Mouse (Mus musculus) stomach, postnatal 0 days (tissue): Measurements from ENCODE around the gene Cdk18. TPM values are rescaled to one million over a fixed set of nuclear protein-coding genes. Genes with fewer than 3 reads are reported as not detected.

Experiments used
- ATAC-seq: fragments of 200-750 bp; cut with Nextera tagmentation; 2 replicates; pipeline ENCODE4 v1.8.0; 2017; ENCODE audit not compliant: low FRiP score, low TSS enrichment
- DNase-seq: peaks from one replicate; pipeline ENCODE4 v3.0.0-alpha.2; 2016; ENCODE audit warnings: low spot score
- H3K27ac ChIP-seq: fragments of 300-500 bp; sonication (generic); replicated peaks from 2 replicates; pipeline ENCODE4 v1.5.1; 2014; ENCODE audit warnings: mild to moderate bottlenecking, control low read depth
- H3K27me3 ChIP-seq: fragments of 300-500 bp; sonication (generic); 2 replicates; pipeline ENCODE4 v1.6.1; 2014; ENCODE audit warnings: low read length; ENCODE audit not compliant: control insufficient read depth, insufficient read depth
- H3K36me3 ChIP-seq: fragments of 300-500 bp; sonication (generic); 2 replicates; pipeline ENCODE4 v1.6.1; 2014; ENCODE audit warnings: low read length, mixed read lengths; ENCODE audit not compliant: control insufficient read depth, insufficient read depth
- H3K4me1 ChIP-seq: fragments of 300-500 bp; sonication (generic); replicated peaks from 2 replicates; pipeline ENCODE4 v1.6.1; 2014; ENCODE audit warnings: antibody characterized with exemption; ENCODE audit not compliant: control insufficient read depth, insufficient read depth
- H3K4me2 ChIP-seq: fragments of 300-500 bp; sonication (generic); replicated peaks from 2 replicates; pipeline ENCODE4 v1.6.1; 2014; ENCODE audit warnings: low read depth, mild to moderate bottlenecking, control low read depth, moderate library complexity
- H3K4me3 ChIP-seq: fragments of 300-500 bp; sonication (generic); 2 replicates; pipeline ENCODE4 v1.5.1; 2014; ENCODE audit warnings: low read depth, low read length, control low read depth
- H3K9ac ChIP-seq: fragments of 300-500 bp; sonication (generic); 2 replicates; pipeline ENCODE4 v1.6.1; 2014; ENCODE audit warnings: mild to moderate bottlenecking, low read length, control low read depth, mixed read lengths
- H3K9me3 ChIP-seq: fragments of 300-500 bp; sonication (generic); 2 replicates; pipeline ENCODE4 v1.6.1; 2016; ENCODE audit warnings: low read length; ENCODE audit not compliant: control insufficient read depth
- CTCF ChIP-seq: IDR thresholded peaks from 2 replicates; pipeline ENCODE4 v1.5.1; 2016; ENCODE audit warnings: antibody characterized with exemption, low read depth, mild to moderate bottlenecking, moderate library complexity
- EP300 ChIP-seq: optimal IDR thresholded peaks from 2 replicates; pipeline ENCODE3; 2016; ENCODE audit warnings: antibody characterized with exemption
- WGBS: fragments of 180-500 bp; shearing (Covaris S2); extraction: QIAGEN DNeasy Blood & Tissue Kit; methylation state at CpG from one replicate; pipeline ENCODE4 v1.1.7; 2014; 5-methylcytosine and 5-hydroxymethylcytosine counted together
- polyA plus RNA-seq: library from polyadenylated mRNA; unstranded; fragments of >200 nt; fragmentation: Nextera tagmentation; extraction: Ambion mirVana; gene quantifications from 2 replicates; pipeline ENCODE4 v1.2.1, GENCODE M21; 2015

The Cdk18 gene
- polyA plus RNA-seq, 1 experiment from 2014 or later: 9.7 TPM

GRCm38 (mm10) chr1:132085181-132086049 lies 54.1 kb downstream of the Cdk18 start:
- Histone ChIP-seq H3K9ac (no peak overlapping the region), H3K4me1 (no peaks in the 10 kb centered on the region), H3K4me3 (no peak overlapping the region), H3K27me3 (no peaks in the 10 kb centered on the region), H3K4me2 (no peak overlapping the region), H3K27ac (no peak overlapping the region), H3K9me3 (no peaks in the 10 kb centered on the region), H3K36me3 (no peaks in the 10 kb centered on the region)
- ATAC-seq (no peak; the same call in 1 of the 2 replicates), DNase-seq (no peak)
- TF ChIP-seq EP300 (no peak), CTCF (no peak)
- 39% methylated on average over 7 of the region's 7 CpGs for WGBS

GRCm38 (mm10) chr1:132078413-132078812 lies 61.1 kb downstream of the Cdk18 start:
- Histone ChIP-seq H3K36me3 (no peaks in the 10 kb centered on the region), H3K4me1 (no peaks in the 10 kb centered on the region), H3K27ac (no peak overlapping the region), H3K4me3 (no peak overlapping the region), H3K9ac (no peak overlapping the region), H3K4me2 (no peak overlapping the region), H3K27me3 (no peaks in the 10 kb centered on the region), H3K9me3 (no peaks in the 10 kb centered on the region)
- DNase-seq: no peak
- TF ChIP-seq CTCF (no peak), EP300 (no peak)
- no peak for ATAC-seq
- 91% methylated on average over 2 of the region's 2 CpGs for WGBS

GRCm38 (mm10) chr1:132075576-132075975 lies 63.9 kb downstream of the Cdk18 start:
- H3K27ac ChIP-seq: no peak overlapping the region
- DNase-seq (peak; percentile 86), ATAC-seq (peak; percentile 93)
- no peaks in the 10 kb centered on the region for H3K27me3 ChIP-seq
- no peak overlapping the region for H3K4me3 ChIP-seq
- TF ChIP-seq CTCF: no peak
- no peak for TF ChIP-seq EP300
- H3K9ac ChIP-seq: no peak overlapping the region
- no peak overlapping the region for H3K4me2 ChIP-seq
- no peaks in the 10 kb centered on the region for H3K9me3 ChIP-seq
- no peaks in the 10 kb centered on the region for H3K36me3 ChIP-seq
- WGBS: 70% methylated on average over 10 of the region's 10 CpGs
- H3K4me1 ChIP-seq: no peaks in the 10 kb centered on the region

GRCm38 (mm10) chr1:132070659-132071058 lies 68.8 kb downstream of the Cdk18 start:
- Histone ChIP-seq H3K27me3 (no peaks in the 10 kb centered on the region), H3K27ac (no peak overlapping the region), H3K36me3 (no peaks in the 10 kb centered on the region), H3K4me1 (peaks cover 3% of the 10 kb centered on the region; the same call in 1 of the 2 replicates), H3K4me2 (no peak overlapping the region), H3K9me3 (no peaks in the 10 kb centered on the region), H3K9ac (no peak overlapping the region), H3K4me3 (no peak overlapping the region)
- DNase-seq (no peak), ATAC-seq (no peak)
- WGBS: 74% methylated on average over 3 of the region's 3 CpGs
- TF ChIP-seq CTCF (no peak), EP300 (no peak)

GRCm38 (mm10) chr1:132069436-132069835 lies 70.0 kb downstream of the Cdk18 start:
- H3K4me2 ChIP-seq: no peak overlapping the region
- no peak for DNase-seq
- H3K4me3 ChIP-seq: no peak overlapping the region
- H3K27me3 ChIP-seq: no peaks in the 10 kb centered on the region
- H3K9me3 ChIP-seq: no peaks in the 10 kb centered on the region
- H3K4me1 ChIP-seq: peaks cover 3% of the 10 kb centered on the region; the same call in 1 of the 2 replicates
- no peak overlapping the region for H3K9ac ChIP-seq
- WGBS: 87% methylated on average over 8 of the region's 8 CpGs
- TF ChIP-seq EP300 (no peak), CTCF (no peak)
- no peaks in the 10 kb centered on the region for H3K36me3 ChIP-seq
- no peak overlapping the region for H3K27ac ChIP-seq
- no peak for ATAC-seq
